Mouse (Mus musculus) neutrophil, adult 5-6 weeks (primary cell): ENCODE results near the gene Slc5a3. TPM values are rescaled to one million over a fixed set of nuclear protein-coding genes. Genes with fewer than 3 reads are reported as not detected.

ENCODE experiments used
- ATAC-seq: fragments of 151-379, 151-347 bp; 2 replicates; pipeline ENCODE4 v1.8.0; 2017; ENCODE audit warnings: mild to moderate bottlenecking, moderate TSS enrichment; ENCODE audit not compliant: insufficient number of reproducible peaks, poor library complexity, low FRiP score, severe bottlenecking; ENCODE audit errors: extremely low read depth
- total RNA-seq: library from RNA; stranded (forward); fragments of 200-1000 nt; gene quantifications from 2 replicates; pipeline ENCODE4 v1.2.3, GENCODE M21; 2017

Slc5a3 gene
- 2.8 and 4.4 TPM in 2 replicates for total RNA-seq

DNA sequence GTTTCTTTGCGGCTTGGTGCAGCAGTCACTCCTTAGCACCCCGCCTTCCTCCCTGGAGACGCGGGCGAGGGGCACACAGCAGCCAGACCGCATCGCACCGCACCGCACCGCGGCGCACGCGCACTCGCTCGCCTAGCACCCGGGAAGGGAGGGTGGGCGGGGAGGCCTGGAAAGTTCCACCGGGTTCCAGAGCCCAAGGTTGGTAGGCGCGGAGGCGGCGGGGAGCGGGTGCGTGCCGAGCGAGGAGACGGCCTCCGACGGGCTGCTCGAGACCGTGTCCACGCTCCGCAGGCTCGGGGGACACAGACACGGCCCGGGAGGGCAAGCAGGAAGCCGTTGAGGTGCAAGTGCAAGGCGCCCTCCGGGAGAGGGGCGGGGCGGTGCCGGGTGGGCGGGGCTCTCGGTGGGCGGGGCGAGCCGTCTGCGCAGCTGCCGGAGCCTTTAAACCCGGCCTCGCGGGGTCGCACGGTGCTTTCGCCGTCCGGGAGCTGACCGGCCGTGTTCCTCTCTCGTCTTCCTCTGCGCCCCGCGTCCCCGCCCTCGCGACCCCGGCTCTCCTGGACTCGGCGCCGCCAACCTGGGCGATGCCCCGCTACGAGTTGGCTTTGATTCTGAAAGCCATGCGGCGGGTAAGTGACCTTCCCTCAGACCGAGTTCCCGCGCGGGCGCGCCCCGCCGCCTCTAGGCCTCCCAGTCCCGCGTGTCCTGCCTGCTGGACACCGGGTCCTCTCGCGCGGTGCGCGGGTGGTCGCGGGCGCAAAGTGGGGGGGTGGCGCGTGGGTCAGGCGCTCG, at the start of gene Slc5a3, which contains the start of the genes Mrps6 and Gm49711:
TSS of gene Slc5a3 (plus strand) at position 471 of the 792 bp plus-strand sequence.
TSS of gene Mrps6 (plus strand) at position 419 of the 792 bp plus-strand sequence.
TSS of gene Gm49711 (plus strand) at position 465 of the 792 bp plus-strand sequence.
- ATAC-seq: peak; percentile 74

DNA sequence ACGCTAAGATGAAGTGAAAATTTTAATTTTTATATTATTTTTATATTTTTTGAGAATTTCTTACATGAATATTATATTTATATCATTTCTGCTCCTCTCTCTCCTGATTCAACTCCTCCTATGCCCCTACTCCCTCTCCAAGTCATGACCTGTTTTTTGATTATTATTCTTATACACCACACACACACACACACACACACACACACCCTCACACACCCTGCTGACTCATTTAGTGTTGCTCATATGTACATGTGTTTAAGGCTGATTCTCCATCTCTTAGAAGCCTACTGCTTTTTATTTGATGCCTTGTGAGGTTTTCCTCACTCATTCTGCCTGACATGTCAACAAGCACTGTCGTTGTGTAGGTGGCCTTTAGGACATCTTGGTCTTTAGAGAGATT, 48.5 kb upstream of the Slc5a3 start:
- no peak for ATAC-seq

DNA sequence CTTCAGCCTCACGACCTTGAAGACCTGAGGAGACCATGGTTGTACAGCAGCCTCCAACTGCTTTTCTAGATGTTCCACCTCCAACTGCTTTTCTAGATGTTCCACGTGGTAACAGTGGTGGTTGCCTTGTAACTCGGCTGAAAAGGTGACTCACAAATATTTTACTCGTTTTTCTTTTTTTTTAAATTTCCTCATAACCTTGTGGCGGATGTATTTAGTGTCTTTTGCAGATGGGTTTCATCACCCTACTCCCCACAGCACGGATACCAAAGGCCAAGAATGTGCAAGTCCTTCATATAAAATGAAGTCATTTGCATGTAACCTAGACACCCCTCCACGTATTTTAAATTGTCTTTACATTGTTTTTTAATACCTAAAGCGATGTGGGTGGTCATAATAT, 41.3 kb upstream of the Slc5a3 start:
- no peak for ATAC-seq

DNA sequence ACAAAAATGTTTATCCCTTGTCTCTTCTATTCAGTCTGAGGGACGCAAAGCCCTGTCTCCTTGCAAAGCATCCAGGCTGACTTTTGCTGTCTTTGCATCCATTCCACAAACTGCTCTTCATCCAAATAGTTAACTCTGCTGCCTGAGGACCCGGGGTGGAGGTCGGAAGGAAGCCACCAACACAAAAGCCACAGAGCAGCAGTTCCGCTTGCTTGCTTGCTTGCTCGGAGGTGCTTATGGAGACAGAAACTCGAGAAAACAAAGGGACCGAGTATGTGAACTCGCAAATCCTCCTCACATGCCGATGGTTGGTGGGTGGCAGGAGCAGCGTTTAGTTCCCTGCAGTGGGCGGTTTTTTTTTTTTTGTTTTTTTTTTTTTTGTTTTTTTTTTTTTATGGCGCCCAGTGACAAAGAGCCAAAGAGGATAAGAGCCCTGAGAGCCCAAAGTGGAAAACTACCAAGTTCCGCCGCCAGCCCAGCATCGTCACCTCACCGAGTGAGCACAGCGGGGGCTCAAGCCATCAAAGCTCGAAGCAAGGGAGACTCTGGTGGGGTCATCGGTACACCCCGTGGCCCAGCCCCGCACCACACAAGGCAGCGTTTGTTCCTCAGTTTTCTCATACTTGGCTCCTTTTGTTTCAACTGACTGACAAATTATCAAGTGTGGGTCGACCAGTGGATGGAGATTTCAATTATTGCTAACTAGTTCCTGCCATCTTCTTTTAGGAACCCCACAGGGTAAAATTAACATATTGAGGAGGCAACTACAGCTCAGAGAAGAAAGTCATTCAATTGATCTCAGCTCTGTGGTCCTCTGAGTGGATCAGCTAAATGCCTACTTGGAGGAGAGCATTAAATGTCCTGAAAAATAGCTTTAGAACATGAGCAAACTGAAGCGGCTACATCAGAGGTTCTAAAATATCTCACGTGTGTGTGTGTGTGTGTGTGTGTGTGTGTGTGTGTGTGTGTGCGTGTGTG, 38.7 kb upstream of the Slc5a3 start:
- ATAC-seq: peak; percentile 40; the same call in 1 of the 2 replicates

DNA sequence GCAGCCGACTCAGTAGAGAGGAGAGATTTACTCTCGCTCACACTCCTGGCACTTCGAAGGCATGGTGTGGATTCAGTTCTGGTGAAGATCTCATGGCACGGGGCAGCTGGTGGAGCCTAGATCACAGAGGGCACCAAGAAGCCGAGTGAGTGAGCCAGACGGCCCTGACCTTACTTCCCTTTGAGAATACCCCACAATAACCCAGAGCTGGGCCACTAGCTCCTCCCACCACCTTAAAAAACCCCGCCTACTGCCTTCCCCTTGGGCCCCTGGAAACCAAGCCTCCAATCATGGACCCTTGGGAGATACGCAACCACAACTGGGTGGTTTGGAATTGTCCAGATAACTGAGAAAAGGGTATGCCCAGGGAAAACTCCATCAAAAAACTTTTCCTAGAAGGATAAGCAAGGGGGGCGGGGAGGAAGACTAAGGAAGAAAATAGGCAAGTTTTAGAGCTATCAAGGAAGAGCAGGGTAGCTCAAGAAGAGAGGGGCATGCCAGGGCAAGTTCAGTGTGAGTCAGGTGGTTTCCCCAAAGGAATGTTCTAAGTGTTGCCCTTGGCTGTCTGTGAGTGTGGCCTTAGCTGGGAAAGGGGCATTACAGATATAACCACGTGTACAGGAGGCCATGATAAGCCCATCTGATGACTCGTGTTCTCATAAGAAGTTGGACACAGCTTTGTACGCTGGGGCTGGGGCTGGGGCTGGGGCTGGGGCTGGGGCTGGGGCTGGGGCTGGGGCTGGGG, 36.3 kb upstream of the Slc5a3 start:
- no peak for ATAC-seq

DNA sequence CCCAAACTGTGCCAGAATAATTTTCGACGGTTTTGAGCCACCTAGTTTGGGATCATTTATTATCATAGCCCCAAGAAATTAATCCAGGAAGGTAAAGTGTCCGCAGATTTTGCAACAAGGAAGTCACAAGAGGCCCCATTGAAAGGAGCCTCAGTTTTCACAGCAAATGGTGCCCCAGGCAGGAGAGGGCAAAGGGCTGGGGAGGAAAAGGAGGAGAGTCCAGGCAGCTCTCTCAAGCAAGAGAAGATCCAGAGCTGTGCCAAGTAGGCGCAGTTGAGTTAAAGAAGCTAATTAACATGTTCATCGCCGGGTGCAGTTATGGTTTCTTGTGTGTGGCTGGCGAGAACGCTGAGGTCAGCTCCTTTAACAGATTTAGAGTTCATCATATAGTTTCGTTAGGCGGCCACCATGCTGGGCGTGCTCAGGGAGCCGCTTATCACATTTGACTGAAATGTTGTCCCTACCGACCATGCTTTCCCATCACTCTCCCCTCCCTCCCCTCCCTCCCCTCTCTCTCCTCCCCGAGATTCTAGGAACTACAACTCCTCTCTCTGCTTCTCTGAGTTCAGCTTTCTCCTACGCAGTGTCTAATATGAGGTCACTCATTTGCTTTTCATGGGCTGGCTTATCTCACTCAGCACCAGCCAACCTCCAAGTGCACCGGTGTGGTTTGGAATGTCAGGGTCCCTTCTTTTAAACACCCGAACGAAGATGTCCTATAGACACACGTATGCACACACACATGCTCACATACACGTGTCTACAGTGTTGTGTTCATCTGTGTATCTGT, 35.4 kb upstream of the Slc5a3 start:
- no peak for ATAC-seq

DNA sequence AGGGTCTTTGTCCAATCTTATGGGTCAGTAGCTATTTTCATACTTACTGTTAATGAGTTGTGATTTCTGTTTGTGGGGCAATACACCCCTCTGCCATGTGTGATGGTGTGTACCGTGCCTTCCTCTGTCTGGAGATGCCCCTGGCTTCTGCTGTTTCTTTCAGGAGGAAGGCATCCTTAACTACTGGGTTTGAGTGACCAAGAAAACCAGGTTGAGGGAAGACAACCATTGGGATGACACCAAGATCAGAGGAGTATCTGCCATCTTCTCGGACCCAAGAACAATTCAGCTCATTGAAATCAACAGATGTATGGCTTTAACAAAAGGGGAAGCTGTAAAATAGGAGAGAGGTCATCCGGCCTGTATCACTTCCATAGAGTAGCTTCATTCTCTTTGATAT, 24.8 kb upstream of the Slc5a3 start:
- ATAC-seq: no peak

DNA sequence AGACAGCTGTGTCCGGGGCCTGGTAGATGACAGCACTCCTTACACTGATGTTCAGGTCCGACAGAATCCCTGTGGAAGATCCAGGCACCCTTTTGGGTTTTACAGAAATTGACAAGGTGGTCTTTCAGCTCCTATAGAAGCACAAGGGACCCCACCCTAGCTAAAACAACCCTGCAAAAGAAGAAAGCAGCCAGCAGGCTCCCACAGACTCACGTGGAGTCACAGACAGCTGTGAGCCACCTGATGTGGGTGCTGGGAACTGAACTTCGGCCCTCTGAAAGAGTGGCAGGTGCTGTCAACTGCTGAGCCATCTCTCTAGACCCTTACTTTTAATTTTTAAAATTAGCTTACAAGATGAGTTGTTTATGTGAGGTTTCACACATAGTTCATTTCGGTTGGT, 23.4 kb upstream of the Slc5a3 start:
- no peak for ATAC-seq

DNA sequence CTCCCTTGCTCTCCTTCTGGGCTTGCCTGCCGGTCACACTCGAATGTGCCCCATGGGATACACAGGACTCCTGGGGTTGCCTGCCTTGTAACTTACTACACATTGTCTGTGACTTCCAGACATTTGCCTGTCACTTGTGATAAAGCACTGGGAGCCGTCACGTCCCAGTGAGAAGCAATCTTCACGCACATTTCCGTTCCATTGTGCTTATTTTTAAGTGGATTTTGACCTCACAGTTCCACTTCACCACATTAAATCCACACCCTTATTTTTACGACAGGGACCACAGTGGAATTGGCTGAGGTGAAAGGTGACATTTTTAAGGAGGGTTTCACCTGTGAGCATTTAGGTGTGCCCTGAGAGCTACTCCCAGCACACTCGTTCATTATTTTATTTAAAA, 21.4 kb upstream of the Slc5a3 start:
- ATAC-seq: no peak

DNA sequence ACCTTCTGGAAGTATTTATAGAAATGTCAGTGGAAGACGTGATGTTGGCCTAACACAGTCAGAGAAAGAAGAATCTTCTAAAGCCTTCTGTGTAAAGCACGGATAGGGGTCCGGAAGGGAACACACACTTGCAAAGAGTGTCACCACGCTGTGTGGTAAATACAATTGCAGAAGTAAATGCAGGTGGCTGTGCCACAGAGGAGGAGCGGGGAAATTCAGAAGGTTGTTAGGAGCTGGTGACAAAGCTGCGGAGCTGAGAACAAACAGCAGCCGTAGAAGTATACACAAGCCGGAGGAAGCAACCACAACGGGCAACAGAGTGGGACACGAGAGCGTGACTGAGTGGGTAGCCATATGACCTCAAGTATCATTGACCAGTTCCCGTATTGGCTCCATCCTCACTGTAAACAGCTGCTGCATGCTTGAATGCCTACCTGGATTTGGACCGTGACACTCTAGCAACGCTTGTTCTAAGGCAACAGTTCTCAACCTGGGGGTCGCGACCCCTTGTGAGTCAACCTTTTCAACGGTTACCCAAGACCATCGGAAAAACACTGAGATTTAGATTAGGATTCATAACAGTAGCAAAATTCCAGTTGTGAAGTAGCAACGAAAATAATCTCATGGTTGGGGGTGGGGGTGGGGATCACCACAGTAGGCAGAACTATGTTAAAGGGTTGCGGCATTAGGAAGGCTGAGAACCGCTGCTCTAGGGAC, 20.1 kb upstream of the Slc5a3 start:
- ATAC-seq: peak; percentile 53

DNA sequence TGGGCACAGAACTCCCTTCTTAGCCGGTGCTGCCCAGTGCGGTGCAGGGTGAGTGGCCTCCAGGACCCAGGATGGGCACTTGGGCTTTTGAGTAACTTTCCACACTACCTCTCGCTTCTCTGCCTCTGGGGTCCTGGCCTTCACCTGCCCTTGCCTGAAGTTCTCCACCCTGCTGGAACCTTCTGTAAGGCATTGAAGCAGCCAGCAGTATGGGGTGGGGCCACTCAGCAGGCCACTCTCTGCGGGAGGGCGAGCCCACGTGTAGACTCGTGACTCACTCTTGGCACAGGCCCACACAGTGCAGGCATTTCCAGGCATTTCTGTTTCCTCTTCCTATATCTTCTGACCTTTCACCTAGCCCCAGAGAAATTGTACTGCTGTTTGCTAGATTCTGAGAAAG, 18.7 kb upstream of the Slc5a3 start:
- ATAC-seq: no peak

DNA sequence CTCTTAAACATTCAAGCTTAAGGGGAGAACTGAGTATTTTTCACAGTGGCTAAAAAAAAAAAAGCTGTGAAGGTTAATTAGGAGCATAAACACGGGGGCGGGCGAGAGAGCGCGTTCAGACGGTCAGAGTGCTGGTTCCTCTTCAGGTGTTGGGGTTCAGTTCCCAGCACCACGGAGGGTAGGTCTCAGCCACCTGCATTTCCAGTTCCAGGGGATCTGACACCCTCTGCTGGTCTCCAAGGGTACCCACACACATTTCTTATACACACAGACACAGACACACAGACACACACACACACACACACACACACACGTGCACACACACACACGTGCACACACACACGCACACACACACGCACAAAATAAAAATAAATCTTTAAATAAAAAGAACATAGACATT, 18.2 kb upstream of the Slc5a3 start:
- no peak for ATAC-seq

DNA sequence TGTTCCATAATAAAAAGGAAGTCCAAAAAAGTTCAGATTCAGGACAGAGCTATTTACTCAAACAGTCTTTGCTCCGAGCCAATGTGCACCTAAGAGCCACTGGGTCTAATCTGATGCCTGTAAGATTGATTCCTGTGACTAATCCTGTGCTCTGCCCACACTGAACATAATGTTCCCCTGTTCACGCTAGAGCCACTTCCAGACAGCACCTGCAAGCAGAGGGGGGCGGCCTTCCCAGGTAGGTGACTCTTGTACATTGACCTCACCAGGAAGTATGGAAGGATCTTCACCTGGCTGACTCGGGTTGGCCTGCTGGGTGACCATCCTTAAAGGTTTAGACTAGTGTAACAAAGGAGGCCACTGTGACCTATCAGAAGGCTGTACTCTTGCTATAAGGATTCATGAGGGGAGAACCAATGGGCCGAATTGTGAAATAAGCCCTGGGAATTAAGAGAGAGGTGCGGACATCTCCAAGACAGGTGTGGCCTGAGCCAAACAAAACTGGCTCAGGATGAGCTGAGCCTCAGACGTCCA, 6.3 kb upstream of the Slc5a3 start:
- ATAC-seq: no peak

DNA sequence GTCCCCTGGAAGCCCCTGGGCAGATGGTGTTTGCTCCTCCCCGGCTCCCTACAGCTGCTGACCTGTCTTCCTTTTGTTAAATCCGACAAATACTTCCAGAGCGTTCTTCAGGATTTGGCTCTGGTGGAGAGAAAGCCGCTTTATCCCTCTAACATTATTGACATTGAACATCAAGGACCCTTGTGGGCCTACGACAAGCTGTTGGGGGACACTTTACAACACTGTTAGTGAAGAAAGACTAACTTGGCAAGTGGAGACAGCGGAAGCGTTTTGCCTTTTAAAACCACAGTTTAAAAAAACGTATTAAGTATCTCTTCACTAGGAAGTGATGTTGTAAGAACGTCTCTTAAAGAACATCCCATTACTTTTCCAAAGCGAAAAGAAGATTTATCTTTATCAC, 5.6 kb upstream of the Slc5a3 start:
- ATAC-seq: no peak

DNA sequence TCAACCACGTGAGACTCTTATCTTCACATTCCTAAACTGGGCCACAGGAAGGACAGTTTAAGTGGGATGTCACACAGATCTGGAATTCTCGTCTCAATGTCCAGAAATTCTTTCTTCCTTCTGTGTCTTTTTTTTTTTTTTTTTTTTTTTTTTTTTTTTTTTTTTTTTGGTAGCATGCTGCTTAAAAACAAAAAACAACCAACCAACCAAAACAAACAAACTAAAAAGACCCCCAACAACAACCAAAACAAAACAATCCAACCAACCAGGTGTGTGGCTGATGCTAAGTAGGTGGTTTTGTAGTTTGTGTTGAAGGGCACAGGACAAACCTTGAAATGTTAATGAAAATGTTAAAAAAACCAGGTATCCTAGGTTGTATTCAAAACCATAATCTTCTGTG, 1.4 kb upstream of the Slc5a3 start:
- no peak for ATAC-seq

DNA sequence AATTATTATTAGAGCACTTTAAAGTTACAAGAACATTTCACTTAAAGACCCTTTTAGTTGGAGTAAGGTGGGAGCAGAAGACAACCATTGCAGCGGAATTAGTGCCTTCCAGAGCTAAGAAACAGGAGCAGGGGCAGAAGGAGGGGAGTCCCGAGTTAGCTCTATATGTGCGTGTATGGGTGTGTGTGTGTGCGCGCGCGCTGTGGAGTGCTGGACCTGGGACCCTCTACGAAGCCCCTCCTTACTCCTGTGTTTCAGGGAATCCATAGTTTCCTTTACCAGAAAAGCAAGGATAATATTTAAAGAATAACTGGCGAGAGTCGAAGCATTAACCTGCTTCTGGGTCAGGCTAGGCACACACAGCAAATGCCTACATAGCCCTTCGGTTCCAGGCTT, 668 bp upstream of the Slc5a3 start:
- ATAC-seq: no peak
